Mouse (Mus musculus) spleen, postnatal 0 days (tissue): ENCODE results near the gene Glp2r. TPM values are rescaled to one million over a fixed set of nuclear protein-coding genes. Genes with fewer than 3 reads are reported as not detected.

Experiments
- polyA plus RNA-seq: library from polyadenylated mRNA; unstranded; fragments of >200 nt; fragmentation: Nextera tagmentation; extraction: Ambion mirVana; gene quantifications from 2 replicates; pipeline ENCODE4 v1.2.1, GENCODE M21; 2015

Gene Glp2r
- 0.02 and 0.04 TPM in 2 replicates for polyA plus RNA-seq

DNA sequence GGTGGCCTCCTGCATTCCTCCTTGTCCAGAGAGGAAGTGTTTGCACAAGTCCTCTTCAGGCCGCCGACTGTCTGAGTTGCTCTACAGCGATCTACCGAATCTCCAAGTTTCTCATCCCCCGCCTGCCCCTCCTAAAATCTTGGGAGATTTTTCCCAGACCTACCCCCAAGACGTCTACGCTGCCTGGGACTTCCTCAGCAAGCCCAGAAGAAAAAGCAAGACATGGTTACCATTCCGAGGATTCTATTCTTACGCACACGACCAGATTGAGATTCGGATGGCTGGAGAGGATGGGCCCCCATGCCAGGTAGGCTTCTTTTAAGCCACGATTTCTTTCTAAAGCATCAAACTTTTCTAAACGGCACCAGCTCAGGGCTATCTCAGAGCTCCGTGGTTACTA is at the start of gene Glp2r:
Gene Glp2r, minus strand, starts transcription at position 101 of the 400 bp plus-strand sequence.

DNA sequence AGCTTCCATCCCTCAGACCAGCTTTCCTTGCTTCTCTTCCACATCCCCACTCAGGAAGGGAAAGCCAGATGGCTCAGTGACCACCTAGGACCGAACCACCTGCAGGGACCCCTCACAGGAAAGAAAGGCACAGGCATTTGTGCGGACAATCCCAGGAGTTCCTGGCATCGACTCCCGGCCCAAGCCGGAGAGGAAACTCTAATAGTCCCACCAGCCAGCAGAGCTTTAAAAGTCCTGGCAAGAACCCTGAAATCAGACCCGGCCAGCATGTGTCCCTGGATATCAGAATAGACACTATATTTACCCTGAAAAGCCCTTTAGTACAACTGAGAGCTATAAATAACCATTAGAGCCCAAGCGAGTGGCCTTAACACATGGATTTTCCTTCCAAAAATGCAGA is 27.0 kb upstream of the Glp2r start, which contains the start of gene Dhrs7c:
Gene Dhrs7c, plus strand, starts transcription at position 257 of the 400 bp plus-strand sequence.

GRCm38 (mm10) chr11:67774379-67774778 is 3.4 kb upstream of the Glp2r start, which contains the start of gene Gsg1l2:
Gene Gsg1l2, plus strand, starts transcription at chr11:67774608.

GRCm38 (mm10) chr11:67694703-67695376 is 76.1 kb downstream of the Glp2r start, which contains the start of gene Rcvrn:
Gene Rcvrn, plus strand, starts transcription at chr11:67695326.

Other genes with a start within 250 kb of the Glp2r start
- not detected in 2 replicates for gene Rcvrn, start 75.8 kb downstream of the Glp2r start, polyA plus RNA-seq
- not detected in 2 replicates for gene Gsg1l2, start 3.5 kb upstream of the Glp2r start, polyA plus RNA-seq
- not detected in 2 replicates for gene Dhrs7c, start 27.0 kb upstream of the Glp2r start, polyA plus RNA-seq
- gene Usp43, start 151.0 kb upstream of the Glp2r start, polyA plus RNA-seq: 0.26 and 0.51 TPM in 2 replicates
- gene Cfap52, start 194.5 kb upstream of the Glp2r start, polyA plus RNA-seq: 0.13 and 0.44 TPM in 2 replicates
- 31.5 and 33.1 TPM in 2 replicates for gene Stx8, start 195.0 kb upstream of the Glp2r start, polyA plus RNA-seq